Mouse (Mus musculus): Measurements from ENCODE around the gene Xylt1.

DNA sequence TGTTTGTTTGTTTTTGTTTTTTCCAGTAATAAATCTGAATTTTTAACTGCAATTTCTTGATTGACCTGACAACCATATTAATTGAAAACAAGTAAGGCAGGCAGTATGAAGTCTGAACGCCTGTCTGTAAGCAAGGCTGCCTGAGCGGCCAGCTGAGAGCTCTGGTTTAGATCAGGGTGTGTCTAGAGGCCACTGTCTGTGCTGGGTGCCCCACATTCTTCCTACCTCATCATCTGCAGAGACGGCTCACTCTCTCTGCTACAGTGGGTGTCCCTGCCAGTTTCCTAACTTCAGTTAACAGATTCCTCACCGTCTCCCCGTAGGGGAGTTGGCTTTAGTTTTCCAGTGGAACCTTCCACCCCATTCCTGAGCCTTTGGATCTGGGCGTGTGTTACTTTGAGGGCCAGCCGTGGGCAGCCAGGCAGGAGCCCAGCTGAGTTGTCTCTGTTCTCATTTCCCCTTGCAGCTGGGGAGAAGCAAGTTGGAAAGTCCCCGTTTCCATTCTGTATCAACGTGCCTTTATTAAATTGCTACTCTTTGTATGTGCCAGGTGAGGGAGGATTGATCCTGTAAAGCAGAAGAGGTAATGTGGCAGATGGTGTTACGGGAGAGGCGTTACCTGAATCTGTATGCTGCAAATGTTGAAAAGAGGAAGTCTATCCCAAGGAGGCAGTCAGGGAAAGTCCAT, 187.0 kb downstream of the Xylt1 start:
- TF ChIP-seq CTCF (IDR thresholded peaks at IDR 0.05; ENCODE audit: borderline replicate concordance, control insufficient read depth, extremely low read depth, insufficient read depth, low read length, poor library complexity) (no peak), POLR2A (IDR thresholded peaks at IDR 0.05; ENCODE audit: control insufficient read depth, extremely low read depth, insufficient read depth, low read length, poor library complexity) (no peak)

Measured in thymus, adult 2 months (tissue).